Mouse (Mus musculus) ovary, postnatal 14 days (tissue): ENCODE measurements around the gene E330017A01Rik.
"Not testable (repeated sequence)": the region's sequence is repeated elsewhere in the genome, so short reads cannot be mapped to it uniquely, and the experiment has no call there.

Experiments
- DNase-seq: peaks from one replicate; pipeline ENCODE4 v3.0.0; 2022; ENCODE audit warnings: low spot score

E330017A01Rik gene

DNA sequence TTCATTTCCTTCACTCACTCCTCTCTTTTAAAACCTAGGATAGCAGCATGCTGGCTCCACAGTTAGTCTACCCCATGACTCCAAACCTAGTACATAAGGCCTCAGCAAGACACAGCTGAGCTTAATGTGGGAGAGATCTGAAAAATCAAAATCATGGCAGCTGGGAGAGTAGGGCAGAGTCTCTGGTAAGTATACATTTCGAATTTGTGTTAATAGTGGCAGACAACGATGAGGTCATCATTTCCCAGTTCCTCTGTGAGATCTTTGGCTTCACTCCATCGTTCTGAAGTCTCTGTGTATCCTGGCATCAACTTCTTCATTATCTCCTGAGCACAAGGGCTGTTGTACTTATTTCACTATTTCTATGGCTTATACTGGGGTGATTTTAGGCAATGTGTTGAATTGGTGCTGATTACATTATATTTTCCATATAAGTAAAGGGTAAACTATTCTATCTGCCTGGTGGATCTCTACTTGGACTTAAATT is at the start of gene E330017A01Rik:
Gene E330017A01Rik, minus strand, starts transcription at position 51 of the 487 bp plus-strand sequence.
- no peak for DNase-seq

DNA sequence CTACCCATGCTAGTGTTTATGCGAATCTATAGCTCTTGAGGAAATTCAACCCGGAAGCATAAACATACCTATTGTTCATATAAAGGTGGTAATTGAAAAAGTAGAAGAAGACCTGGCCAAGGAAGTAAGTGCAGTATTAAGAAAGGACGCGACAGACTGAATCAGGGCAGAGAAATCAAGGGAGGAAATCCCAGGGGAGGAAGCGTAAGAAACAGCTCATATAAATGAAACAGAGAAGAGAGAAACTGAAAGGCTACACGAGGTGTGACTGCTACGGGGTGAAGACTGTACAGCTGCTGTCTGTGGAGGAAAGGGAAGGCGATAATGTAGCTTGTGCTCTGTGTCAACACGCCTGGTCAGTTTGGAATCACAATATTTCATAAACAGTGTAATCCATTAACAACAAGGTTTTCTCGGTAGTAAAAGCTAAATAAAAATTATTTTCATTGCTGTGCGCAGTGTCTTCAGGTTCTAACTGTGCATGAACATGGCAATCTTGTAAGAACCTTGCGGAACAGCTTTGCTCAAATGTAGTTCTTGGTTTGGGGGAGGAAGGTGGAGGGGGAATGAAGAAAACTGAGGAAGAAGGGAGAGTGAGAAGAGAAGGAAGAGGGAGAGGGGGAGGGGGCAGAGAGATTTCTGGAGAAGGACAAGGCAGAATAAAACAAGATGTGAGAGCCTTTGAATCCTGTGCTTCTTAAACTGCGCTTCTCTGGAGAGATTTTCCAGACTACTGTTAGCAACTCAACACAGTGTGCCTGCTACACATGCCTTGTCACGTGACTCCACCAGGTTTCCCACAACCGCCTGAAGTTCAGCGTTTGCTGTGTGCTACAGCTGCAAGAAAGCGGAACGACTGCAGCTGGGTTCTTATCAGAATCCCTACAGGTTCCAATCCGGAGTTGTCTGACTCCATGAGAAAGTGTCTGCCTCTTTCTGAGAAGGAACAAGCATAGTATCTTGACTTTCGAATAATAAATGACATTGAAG is 47.3 kb upstream of the E330017A01Rik start:
- DNase-seq: no peak

DNA sequence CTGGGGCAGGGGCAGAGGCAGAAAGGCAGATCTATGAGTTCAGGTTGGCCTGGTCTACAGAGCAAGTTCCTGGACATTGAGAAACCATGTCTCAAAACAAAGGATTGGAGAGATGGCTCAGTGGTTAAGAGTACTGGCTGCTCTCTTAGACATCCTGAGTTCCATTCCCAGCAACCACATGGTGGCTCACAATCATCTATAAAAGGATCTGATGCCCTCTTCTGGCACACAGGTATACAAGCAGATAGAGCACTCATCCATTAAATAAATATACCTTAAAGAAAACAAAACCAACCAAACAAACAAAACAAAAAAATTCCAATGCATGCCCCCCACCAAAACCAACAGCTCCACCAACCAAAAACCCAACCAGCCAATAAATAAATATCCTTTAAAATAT is 46.0 kb upstream of the E330017A01Rik start:
- DNase-seq: no peak

DNA sequence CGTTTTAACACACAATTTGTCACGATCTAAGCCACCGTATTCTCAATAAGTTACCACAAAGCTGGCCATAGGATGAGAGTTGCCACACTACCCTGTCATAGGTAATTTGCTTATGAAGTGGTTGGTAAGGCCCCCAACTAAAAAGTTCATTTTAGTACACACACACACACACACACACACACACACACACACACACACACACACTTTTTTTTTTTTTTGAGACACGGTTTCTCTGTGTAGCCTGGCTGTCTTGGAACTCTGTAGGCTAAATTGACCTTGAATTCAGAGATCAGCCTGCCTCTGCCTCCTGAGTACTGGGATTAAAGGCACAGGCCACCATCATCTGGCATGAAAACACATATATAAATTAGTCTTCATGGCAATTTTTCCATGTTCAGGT is 45.4 kb upstream of the E330017A01Rik start:
- DNase-seq: no peak

DNA sequence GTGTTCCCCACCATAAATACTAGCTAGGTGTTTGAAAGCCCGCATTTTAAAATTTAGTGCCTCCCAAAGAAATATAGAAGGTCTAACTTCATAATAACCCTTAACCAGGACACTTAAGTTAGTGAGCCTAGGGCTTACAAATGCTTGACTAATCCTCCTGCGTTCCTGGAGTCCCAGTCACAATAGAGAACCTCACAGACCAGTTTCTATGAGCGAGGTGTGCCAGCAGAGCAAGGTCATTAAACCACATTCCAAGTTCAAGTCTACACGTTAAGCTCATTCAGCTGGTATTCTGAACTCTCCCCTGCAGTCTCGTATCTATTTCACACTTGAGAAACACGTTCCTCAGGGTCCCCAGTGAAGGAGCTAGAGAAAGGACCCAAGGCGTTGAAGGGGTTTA is 44.3 kb upstream of the E330017A01Rik start:
- DNase-seq: no peak

DNA sequence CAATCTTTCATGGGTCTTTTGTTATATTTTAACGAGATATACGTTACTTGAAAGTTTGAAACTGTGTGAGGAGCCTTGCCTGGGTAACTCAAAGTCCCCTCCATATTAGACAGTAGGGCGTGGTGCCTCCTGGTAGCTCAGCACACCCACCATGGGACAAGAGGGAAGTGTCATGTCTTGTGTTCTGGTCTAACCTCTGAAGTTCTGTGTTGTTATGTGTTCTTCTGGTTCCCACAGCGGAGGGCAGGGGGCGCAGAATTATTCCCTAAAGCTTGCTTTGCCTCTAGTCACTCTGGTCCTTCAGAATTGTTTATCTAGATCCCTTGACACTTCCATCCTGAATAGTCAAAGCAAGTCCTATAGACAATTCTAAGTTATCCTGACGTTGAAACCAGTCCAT is 43.5 kb upstream of the E330017A01Rik start:
- no peak for DNase-seq

DNA sequence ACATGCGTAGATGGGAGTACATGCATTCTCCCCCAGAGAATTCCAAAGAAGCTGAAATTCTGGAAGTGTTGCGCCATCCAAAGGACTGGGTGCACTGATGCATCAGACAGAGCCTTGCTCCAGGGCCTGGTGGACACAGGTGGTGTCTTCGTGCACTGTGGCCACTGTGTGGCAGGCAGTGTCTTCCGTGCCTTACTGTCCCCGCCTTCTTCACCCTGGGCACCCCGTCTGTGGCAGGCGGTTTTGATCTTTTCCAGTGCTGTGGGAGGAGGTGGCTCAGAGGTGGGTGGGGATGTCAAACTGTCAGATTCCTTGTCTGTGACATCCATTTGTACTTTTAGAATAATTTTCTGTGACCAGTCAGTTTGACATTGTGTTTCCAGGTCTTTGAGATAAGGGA is 40.1 kb upstream of the E330017A01Rik start:
- DNase-seq: no peak

DNA sequence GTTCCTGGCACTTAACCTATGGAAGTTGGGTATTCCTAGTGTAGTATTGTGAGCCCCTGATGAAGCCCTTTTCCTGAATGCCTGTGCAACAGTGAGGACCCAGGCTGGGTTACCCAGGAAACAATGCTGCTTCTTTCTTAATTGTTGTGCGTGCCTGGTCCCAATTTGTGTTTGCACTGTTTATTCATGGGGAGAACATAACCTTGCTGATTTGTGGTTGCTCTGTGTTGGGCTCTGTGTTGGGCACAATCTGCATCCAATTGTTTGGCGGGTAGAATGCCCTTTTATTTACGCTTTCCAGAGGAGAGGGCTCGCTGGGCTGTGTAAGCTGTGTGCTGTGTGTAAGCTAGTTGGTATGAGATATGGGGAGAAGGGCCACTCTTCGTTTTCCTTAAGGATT is 39.0 kb upstream of the E330017A01Rik start:
- no peak for DNase-seq

DNA sequence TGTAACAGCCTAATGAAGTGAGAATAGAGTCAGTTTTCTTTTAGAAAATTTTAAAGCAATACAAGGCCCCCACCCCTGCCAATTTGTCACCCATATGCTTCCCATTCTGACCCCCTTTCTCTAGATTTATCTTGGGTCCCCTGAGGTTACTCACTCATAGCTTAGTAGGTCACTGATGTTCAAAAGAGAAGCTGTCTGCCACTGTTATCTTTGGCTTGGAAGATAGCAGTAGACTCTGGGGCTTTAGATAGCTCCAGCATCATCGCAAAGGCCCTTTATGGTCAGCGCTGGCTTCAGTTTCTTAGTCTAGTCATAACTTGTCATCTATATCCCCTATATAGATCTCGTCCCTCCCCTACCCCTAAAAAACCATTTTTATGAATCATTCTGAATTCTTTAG is 38.1 kb upstream of the E330017A01Rik start:
- no peak for DNase-seq

DNA sequence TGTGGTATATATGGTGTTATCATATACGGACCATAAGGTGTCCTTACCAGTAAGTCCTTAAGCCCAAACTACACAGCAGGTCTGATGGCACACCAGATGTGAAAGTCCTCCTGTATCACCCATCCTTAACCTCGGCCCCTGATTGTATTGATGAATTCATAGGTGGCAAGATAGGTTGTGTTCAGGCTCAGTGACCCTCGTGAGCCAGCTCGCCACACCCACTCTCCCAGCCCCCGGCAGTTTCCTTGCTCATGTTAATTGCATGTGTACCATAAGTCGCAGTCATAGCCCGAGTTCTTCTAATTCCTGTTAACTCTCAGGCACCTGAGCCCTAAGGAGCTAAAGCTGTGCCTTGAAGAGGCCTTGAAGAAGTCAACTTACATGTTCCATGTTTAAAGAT is 37.6 kb upstream of the E330017A01Rik start:
- DNase-seq: no peak

DNA sequence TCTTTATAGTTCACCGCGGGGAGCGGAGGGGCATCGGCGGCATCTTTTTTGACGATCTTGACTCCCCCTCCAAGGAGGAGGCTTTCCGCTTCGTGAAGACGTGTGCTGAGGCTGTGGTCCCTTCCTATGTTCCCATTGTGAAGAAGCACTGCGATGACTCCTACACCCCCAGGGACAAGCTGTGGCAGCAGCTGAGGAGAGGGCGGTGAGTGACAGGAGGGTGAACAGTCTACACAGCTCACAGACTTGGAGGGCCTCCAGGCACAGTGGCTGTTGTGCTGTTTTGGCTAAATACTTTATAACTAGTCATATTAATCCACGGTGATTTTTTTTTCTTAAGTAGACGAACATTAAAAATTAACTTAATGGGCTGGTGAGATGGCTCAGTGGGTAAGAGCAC is 36.7 kb upstream of the E330017A01Rik start:
- no peak for DNase-seq

DNA sequence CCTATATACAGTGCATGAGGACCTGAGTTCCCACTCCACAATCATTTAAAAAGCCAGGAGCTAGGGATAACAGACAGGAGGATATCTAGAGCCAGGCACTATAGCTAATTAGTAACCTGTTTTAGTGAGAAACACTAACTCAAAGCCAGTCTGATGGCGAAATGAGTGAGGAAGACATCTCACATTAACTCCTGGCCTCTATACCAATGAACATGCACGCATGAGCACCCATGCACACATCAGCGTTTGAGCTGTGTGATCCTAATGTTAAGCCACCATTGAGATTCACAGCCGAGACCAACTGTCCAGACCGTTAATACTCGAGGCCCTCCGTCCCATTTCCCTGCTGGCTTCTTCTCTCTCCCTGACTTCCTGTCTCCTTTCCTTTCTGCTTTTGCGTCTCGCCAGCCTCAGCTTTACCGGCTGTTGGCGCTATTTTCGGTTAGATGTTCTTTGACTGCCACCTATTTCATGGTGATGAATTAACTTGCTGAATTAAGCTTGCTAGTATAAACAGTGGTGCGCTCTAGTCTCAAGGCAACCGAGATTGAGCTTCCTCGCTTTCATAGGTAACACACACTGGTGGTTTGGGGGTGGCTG is 35.4 kb upstream of the E330017A01Rik start:
- DNase-seq: no peak

DNA sequence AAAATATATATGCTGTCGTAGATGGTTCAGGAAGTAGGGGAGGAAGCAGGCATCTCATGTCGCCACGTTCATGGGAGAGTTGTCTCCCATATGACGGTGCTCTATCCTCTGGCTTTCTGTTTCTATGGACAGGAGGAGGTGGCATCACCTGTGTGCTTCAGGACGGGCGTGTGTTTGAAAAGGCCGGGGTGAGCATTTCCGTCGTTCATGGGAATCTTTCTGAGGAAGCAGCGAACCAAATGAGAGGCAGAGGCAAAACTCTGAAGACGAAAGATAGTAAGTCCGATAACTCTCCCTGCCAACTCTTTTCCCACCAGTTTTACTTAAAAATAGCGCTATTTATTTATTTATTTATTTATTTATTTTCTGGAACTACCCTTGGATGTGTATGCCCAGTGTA is 33.9 kb upstream of the E330017A01Rik start:
- DNase-seq: no peak

DNA sequence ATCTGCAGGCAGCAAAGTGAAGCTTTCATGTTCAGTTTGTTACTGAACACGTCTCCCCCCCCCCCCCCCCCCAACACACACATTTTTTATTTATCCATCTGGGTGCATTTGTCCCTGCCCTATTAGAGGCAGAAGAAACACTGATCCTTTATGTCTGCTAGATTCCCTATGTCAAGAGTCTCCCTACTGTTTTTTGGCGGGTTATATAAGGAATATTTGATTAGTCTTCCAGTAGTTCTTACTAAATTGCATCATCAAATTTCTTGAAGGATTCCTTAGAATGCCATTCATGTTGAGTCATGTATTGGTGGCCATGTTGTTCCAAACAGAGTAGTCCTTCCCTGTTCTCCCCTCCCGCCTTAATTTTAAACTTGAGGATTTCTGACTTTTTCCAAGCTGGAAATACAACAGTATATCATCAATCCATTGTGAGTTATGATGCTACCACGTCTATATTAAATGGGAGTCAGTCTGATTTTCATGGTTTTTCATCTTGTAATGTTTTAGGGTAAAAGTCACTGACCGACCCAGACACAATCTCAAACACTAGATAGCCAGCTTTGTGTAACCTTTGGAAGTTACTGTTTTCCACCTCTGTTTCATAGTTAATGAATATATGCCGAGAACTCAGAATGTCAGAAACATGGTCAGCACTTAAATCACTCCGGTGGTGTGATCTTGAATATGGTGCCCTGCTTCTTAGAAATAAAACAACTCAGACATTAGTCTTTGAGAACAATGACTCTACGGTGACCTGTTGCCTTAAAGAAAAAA is 32.9 kb upstream of the E330017A01Rik start:
- no peak for DNase-seq

DNA sequence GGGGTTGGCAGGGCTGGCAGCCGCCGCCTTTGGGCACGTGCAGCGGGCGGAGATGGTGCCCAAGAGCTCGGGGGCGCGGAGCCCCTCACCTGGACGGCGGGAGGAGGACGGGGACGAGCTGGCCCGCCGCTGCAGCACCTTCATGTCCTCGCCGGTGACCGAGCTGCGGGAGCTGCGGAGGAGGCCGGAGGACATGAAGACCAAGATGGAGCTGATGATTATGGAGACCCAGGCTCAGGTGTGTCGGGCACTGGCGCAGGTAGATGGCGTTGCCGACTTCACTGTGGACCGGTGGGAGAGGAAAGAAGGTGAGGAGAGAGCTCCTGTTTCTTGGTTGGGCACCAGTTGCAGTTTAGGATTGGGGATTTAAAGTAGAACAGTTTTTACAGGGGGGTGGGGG is 32.1 kb upstream of the E330017A01Rik start:
- DNase-seq: no peak

DNA sequence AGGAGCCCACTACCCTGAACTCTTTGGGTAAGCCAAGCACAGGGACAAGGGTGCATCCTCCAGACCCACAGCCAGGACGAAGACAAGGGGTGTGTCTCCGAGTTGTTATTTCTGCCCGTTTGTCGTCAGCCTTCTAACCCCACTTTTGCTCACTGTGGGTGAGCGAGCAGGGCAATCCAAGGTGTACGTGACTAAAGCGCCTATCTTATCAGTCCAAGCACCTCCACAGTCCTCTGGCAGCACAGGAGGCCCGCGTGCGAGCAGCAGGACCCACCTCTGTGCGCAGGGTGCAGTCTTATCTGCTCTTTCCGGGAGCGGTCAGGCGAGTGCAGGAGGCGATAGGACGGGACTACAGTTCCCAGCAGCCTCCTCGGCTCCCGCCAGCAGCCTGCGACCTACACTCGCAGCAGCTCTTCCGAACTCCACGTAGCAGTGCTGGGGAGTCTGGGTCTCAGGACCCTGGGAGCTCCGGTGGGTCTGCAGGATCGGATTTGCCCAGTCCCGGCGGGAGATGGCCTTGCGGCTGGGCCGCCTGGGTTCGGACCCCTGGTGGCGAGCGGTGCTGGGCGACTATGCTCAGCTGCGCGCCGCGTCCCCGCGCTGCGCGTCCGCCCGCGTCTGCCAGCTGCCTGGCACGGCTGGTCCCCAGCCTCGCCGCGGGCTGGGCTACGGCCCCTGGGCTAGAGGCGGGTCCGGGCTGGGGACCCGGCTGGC is 31.5 kb upstream of the E330017A01Rik start, which contains the start of gene Cpox:
Gene Cpox, plus strand, starts transcription at position 376 of the 714 bp plus-strand sequence.
- peak; percentile 56 for DNase-seq

DNA sequence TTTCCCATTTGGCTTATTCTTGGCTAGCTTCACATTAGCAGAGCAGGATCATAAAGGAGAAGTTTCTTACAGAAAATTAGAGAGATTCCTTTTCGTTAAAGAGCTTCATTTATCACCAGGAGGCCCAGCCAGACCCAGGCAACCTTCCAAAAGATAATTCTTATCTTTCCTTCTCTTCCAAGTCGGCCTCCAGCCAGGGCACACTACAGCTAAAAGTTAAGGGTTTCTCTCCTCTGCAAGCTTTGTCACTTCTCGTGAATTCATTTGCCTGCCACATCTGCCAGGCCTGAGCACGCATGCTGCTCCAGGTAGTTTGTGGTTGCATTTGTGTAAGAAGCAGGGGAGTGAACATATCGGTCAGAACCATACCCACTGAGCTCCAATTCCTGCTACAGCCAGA is 30.7 kb upstream of the E330017A01Rik start:
- no peak for DNase-seq

DNA sequence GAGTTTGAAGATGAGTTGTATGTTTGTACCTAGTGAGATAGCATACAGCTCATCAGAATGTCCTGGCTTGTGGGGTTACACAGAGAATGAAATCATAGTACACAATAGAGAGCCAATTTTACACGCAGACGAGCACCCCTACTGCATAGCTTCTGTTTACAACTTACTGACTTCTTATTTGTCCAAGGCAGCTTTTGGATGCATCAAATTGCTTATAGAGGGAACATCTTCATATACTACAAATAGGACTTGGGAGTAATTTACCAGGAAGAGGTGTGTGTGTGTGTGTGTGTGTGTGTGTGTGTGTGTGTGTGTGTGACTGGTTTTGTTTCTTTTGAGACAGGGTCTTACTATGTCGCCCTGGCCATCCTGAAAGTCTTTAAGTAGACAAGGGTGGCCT is 30.0 kb upstream of the E330017A01Rik start:
- DNase-seq: no peak

DNA sequence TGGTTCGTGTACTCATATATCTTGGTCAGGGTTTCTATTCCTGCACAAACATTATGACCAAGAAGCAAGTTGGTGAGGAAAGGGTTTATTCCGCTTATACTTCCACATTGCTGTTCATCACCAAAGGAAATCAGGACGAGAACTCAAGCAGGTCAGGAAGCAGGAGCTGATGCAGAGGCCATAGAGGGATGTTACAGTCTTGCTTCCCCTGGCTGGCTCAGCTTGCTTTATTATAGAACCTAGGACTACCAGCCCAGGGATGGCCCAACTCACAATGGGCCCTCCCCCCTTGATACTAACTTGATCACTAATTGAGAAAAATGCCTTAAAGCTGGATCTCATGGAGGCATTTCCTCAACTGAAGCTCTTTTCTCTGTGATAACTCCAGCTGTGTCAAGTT is 28.1 kb upstream of the E330017A01Rik start:
- not testable (repeated sequence) for DNase-seq

DNA sequence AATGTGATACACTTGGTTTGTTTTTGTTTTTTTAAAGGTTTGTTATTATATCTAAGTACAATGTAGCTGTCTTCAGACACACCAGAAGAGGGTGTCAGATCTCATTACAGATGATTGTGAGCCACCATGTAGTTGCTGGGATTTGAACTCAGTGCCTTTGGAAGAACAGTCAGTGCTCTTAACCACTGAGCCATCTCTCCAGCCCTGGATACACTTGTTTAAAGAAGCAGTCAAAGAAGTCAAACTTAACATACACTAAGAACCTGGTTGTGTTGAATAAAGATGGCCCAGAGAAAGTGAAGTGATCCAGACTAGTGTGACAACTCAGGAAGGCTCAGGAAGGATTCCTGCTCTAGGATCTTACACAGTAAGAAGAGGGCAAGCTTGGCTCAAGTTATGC is 26.6 kb upstream of the E330017A01Rik start:
- not testable (repeated sequence) for DNase-seq

DNA sequence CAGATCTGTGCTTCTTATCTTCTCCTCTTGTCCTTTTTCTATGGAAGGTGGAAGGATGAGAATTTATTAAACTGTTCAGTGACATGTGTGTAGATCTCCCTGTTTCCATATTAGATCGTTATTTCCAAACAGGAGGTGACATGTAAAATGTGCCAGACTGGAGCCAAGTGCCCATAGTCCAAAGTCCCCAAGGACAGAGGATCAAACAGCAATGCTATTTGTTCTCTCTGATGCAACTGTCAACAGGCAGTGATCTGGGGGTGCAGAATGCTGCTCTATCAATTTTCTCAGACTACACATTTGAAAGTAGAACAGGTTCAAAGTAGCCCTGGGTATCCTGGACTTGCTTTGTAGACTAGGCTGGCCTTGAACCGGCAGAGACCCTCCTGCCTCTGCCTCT is 25.3 kb upstream of the E330017A01Rik start:
- DNase-seq: no peak

DNA sequence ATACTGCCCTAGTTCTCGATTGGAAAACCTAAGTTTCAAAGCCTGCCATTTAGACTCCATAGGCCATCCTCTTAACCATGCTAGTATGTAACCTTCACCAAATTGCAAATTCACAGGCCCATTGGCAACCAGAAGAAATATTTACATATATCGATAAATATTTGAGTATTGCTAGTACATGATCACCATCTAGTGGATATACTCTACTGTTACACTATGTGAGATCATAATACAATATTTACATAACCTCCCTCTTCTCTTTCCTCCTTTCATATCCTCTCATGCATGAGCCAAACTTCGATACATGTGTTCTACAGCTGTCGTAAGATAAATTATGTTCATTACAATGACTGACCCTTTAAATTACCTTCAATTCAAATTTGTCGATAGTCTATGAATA is 24.5 kb upstream of the E330017A01Rik start:
- DNase-seq: no peak
